Mouse (Mus musculus): Measurements from ENCODE around the gene Gpr183.

The Gpr183 gene

GRCm38 (mm10) chr14:121964990-121965389 lies at the start of gene Gpr183:
Gene Gpr183, minus strand, starts transcription at chr14:121965195.
- no peak for DNase-seq (ENCODE audit: low spot score in 2 of 2)

GRCm38 (mm10) chr14:122013417-122013951 lies 48.5 kb upstream of the Gpr183 start:
- no peak for DNase-seq (ENCODE audit: low spot score in 2 of 2)

GRCm38 (mm10) chr14:122012814-122013213 lies 47.8 kb upstream of the Gpr183 start:
- no peak for DNase-seq (ENCODE audit: low spot score in 2 of 2)

GRCm38 (mm10) chr14:122012193-122012592 lies 47.2 kb upstream of the Gpr183 start:
- DNase-seq (ENCODE audit: low spot score in 2 of 2), result no peak

GRCm38 (mm10) chr14:122011768-122012167 lies 46.8 kb upstream of the Gpr183 start:
- no peak for DNase-seq (ENCODE audit: low spot score in 2 of 2)

GRCm38 (mm10) chr14:122010301-122010700 lies 45.3 kb upstream of the Gpr183 start:
- DNase-seq (ENCODE audit: low spot score in 2 of 2), result no peak

GRCm38 (mm10) chr14:122009502-122009901 lies 44.5 kb upstream of the Gpr183 start:
- DNase-seq (ENCODE audit: low spot score in 2 of 2), result no peak

- DNase-seq (ENCODE audit: low spot score in 2 of 2), result no peak
Observed at GRCm38 (mm10) chr14:122008261-122008660, 43.3 kb upstream of the Gpr183 start.

- no peak for DNase-seq (ENCODE audit: low spot score in 2 of 2)
Observed at GRCm38 (mm10) chr14:122003812-122004211, 38.8 kb upstream of the Gpr183 start.

- no peak for DNase-seq (ENCODE audit: low spot score in 2 of 2)
Observed at GRCm38 (mm10) chr14:122002224-122002623, 37.2 kb upstream of the Gpr183 start.

- DNase-seq (ENCODE audit: low spot score in 2 of 2), result no peak
Observed at GRCm38 (mm10) chr14:122000346-122001105, 35.5 kb upstream of the Gpr183 start.

- no peak for DNase-seq (ENCODE audit: low spot score in 2 of 2)
Observed at GRCm38 (mm10) chr14:121999455-121999854, 34.5 kb upstream of the Gpr183 start.

GRCm38 (mm10) chr14:121996786-121997185 lies 31.8 kb upstream of the Gpr183 start:
- DNase-seq (ENCODE audit: low spot score in 2 of 2), result no peak

- DNase-seq (ENCODE audit: low spot score in 2 of 2), result no peak
Observed at GRCm38 (mm10) chr14:121995557-121995870, 30.5 kb upstream of the Gpr183 start.

- no peak for DNase-seq (ENCODE audit: low spot score in 2 of 2)
Observed at GRCm38 (mm10) chr14:121994846-121995556, 30.0 kb upstream of the Gpr183 start.

- no peak for DNase-seq (ENCODE audit: low spot score in 2 of 2)
Observed at GRCm38 (mm10) chr14:121994171-121994700, 29.2 kb upstream of the Gpr183 start.

GRCm38 (mm10) chr14:121993616-121994015 lies 28.6 kb upstream of the Gpr183 start:
- DNase-seq (ENCODE audit: low spot score in 2 of 2), result no peak

GRCm38 (mm10) chr14:121992395-121993280 lies 27.6 kb upstream of the Gpr183 start:
- no peak for DNase-seq (ENCODE audit: low spot score in 2 of 2)

GRCm38 (mm10) chr14:121991921-121992320 lies 26.9 kb upstream of the Gpr183 start:
- DNase-seq (ENCODE audit: low spot score in 2 of 2), result no peak

- no peak for DNase-seq (ENCODE audit: low spot score in 2 of 2)
Observed at GRCm38 (mm10) chr14:121990897-121991296, 25.9 kb upstream of the Gpr183 start.

- no peak for DNase-seq (ENCODE audit: low spot score in 2 of 2)
Observed at GRCm38 (mm10) chr14:121989869-121990268, 24.9 kb upstream of the Gpr183 start.

- DNase-seq (ENCODE audit: low spot score in 2 of 2), result no peak
Observed at GRCm38 (mm10) chr14:121989331-121989730, 24.3 kb upstream of the Gpr183 start.
